Mouse (Mus musculus): ENCODE data around the gene Rnf145. TPM values are rescaled to one million over a fixed set of nuclear protein-coding genes. Genes with fewer than 3 reads are reported as not detected.

The Rnf145 gene
- polyA plus RNA-seq, 1 experiment = 56.2 TPM

DNA sequence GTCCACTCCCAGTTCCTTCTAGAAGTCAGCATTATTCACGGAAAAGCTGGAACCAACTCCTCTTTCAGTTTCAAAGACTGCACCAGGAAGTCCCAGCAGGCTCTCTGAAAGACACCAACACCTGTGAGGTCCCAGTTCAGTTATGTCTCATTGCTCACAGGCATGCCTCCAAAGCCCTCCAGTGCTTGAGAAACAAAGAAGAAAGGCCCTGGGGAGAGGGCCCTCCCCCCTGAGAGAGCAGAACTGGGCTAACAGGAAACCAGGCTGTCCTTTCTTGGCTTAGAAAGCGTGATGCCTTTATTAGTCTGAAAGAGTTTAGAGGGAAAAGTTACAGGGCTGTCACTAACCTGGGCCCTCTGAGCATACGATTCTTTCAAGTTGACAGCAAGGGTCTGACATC, 22.5 kb upstream of the Rnf145 start:
- no peaks in the 10 kb centered on the region for H3K36me3 ChIP-seq (ENCODE audit: control insufficient read depth, insufficient read depth, low read length, poor library complexity, severe bottlenecking)
- no peaks in the 10 kb centered on the region; the same call in 1 of the 2 replicates for H3K27me3 ChIP-seq (ENCODE audit: control insufficient read depth, insufficient read depth, low read length, poor library complexity, severe bottlenecking)
- H3K9me3 ChIP-seq (replicated peaks; ENCODE audit: control insufficient read depth, insufficient read depth, low read length, poor library complexity, severe bottlenecking) = no peaks in the 10 kb centered on the region
- TF ChIP-seq EP300 (IDR thresholded peaks at IDR 0.05; ENCODE audit: insufficient read depth, low read depth, low read length) = no peak
- TF ChIP-seq CTCF (IDR thresholded peaks at IDR 0.05; ENCODE audit: low read depth, low read length) = no peak
- no peak for TF ChIP-seq POLR2A (IDR thresholded peaks at IDR 0.05; ENCODE audit: insufficient read depth, low read length)
- no peak overlapping the region for H3K9ac ChIP-seq (ENCODE audit: low read depth, poor library complexity, severe bottlenecking)
- H3K27ac ChIP-seq (ENCODE audit: insufficient read depth, low read length) = no peak overlapping the region
- H3K4me3 ChIP-seq (ENCODE audit: low read depth, low read length) = no peak overlapping the region
- no peaks in the 10 kb centered on the region for H3K4me1 ChIP-seq (ENCODE audit: control insufficient read depth, insufficient read depth, low read length)

DNA sequence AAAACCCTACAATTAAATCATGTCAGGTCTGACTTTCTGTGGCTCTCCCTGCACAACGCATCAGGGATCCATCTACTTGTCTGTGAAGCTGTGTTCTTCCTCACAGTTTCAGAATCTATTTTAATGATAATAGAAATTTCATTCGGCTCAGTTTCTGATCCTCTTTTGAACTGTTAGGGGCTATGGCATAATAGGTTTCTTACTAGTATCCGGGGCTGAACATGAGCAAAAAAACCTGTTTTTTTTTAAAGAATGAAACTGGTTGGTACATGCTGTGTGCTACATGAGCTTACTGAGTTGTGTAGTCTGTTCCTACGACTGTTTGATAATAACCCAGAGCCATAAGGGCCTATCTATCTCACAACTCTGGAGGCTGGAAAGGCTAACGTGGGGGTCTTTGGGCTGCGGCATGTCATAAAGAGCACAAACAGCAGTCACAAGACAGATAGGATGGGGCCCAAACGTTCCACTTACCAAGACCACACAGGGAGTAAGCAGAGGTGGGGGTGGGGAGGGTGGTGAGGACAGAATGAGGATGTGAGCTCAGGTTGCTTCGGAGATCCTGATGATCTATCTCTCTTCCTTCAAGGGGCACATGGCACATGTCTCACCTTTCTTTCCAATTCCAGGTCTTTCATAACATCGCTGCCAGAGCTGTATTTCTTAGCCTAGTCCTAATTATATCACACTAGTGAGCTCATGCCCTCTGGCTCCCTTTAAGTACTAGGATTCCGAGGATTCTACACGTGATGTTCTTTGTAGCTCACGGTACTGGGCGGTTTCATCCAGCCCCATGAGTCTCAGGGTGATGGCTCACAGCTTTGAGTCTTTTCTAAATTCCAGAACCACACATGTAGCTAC, 20.1 kb upstream of the Rnf145 start:
- Histone ChIP-seq H3K4me3 (ENCODE audit: low read depth, low read length) (no peak overlapping the region), H3K4me1 (ENCODE audit: control insufficient read depth, insufficient read depth, low read length) (no peaks in the 10 kb centered on the region), H3K27ac (ENCODE audit: insufficient read depth, low read length) (no peak overlapping the region), H3K9me3 (replicated peaks; ENCODE audit: control insufficient read depth, insufficient read depth, low read length, poor library complexity, severe bottlenecking) (no peaks in the 10 kb centered on the region), H3K36me3 (ENCODE audit: control insufficient read depth, insufficient read depth, low read length, poor library complexity, severe bottlenecking) (no peaks in the 10 kb centered on the region), H3K27me3 (ENCODE audit: control insufficient read depth, insufficient read depth, low read length, poor library complexity, severe bottlenecking) (no peaks in the 10 kb centered on the region; the same call in 1 of the 2 replicates), H3K9ac (ENCODE audit: low read depth, poor library complexity, severe bottlenecking) (no peak overlapping the region)
- TF ChIP-seq POLR2A (IDR thresholded peaks at IDR 0.05; ENCODE audit: insufficient read depth, low read length) (no peak), CTCF (IDR thresholded peaks at IDR 0.05; ENCODE audit: low read depth, low read length) (no peak), EP300 (IDR thresholded peaks at IDR 0.05; ENCODE audit: insufficient read depth, low read depth, low read length) (no peak)

DNA sequence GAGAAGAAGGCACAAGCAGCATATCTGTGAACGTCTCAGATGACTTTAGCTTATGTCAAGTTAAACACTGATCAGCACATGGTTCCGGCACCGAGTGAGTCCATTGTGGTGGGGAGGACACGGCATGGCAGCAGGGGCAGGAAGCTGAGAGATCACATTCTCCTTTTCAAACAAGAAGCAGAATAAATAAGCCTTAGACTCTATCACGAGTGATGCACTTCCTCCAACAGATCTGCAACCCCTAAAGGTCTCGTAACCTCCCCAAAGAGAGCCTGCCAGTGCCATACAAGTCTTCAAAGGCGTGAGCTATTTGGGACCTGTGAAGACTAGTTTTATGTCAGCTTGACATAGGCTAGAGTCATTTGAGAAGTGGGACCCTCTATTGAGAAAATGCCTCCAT, 17.8 kb upstream of the Rnf145 start:
- H3K4me3 ChIP-seq (ENCODE audit: low read depth, low read length) = no peak overlapping the region
- no peaks in the 10 kb centered on the region for H3K4me1 ChIP-seq (ENCODE audit: control insufficient read depth, insufficient read depth, low read length)
- H3K36me3 ChIP-seq (ENCODE audit: control insufficient read depth, insufficient read depth, low read length, poor library complexity, severe bottlenecking) = no peaks in the 10 kb centered on the region
- no peak overlapping the region for H3K9ac ChIP-seq (ENCODE audit: low read depth, poor library complexity, severe bottlenecking)
- no peak overlapping the region for H3K27ac ChIP-seq (ENCODE audit: insufficient read depth, low read length)
- no peaks in the 10 kb centered on the region for H3K9me3 ChIP-seq (replicated peaks; ENCODE audit: control insufficient read depth, insufficient read depth, low read length, poor library complexity, severe bottlenecking)
- TF ChIP-seq EP300 (IDR thresholded peaks at IDR 0.05; ENCODE audit: insufficient read depth, low read depth, low read length) (no peak), POLR2A (IDR thresholded peaks at IDR 0.05; ENCODE audit: insufficient read depth, low read length) (no peak), CTCF (IDR thresholded peaks at IDR 0.05; ENCODE audit: low read depth, low read length) (no peak)
- no peaks in the 10 kb centered on the region; the same call in 1 of the 2 replicates for H3K27me3 ChIP-seq (ENCODE audit: control insufficient read depth, insufficient read depth, low read length, poor library complexity, severe bottlenecking)

DNA sequence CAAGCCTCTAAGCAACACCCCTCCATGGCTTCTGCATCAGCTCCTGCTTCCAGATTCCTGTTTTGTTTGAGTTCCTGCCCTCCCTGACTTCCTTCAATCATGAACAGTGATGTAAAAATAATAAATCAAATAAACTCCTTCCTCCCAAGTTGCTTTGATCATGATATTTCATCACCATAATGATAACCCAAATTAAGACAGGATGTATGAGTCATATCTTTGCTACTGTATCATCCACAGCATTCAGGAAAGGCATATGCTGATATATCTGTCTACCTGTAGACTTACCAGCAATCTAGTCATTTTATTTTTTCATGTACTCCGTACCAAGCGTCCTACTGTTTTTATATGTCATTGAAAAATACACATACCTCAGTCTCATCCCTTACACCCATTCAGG, 17.3 kb upstream of the Rnf145 start:
- H3K4me1 ChIP-seq (ENCODE audit: control insufficient read depth, insufficient read depth, low read length) = no peaks in the 10 kb centered on the region
- no peak overlapping the region for H3K4me3 ChIP-seq (ENCODE audit: low read depth, low read length)
- H3K9ac ChIP-seq (ENCODE audit: low read depth, poor library complexity, severe bottlenecking) = no peak overlapping the region
- no peaks in the 10 kb centered on the region for H3K27me3 ChIP-seq (ENCODE audit: control insufficient read depth, insufficient read depth, low read length, poor library complexity, severe bottlenecking)
- H3K27ac ChIP-seq (ENCODE audit: insufficient read depth, low read length) = no peak overlapping the region
- H3K36me3 ChIP-seq (ENCODE audit: control insufficient read depth, insufficient read depth, low read length, poor library complexity, severe bottlenecking) = no peaks in the 10 kb centered on the region
- TF ChIP-seq CTCF (IDR thresholded peaks at IDR 0.05; ENCODE audit: low read depth, low read length) = no peak
- TF ChIP-seq EP300 (IDR thresholded peaks at IDR 0.05; ENCODE audit: insufficient read depth, low read depth, low read length) = no peak
- no peak for TF ChIP-seq POLR2A (IDR thresholded peaks at IDR 0.05; ENCODE audit: insufficient read depth, low read length)
- no peaks in the 10 kb centered on the region for H3K9me3 ChIP-seq (replicated peaks; ENCODE audit: control insufficient read depth, insufficient read depth, low read length, poor library complexity, severe bottlenecking)

DNA sequence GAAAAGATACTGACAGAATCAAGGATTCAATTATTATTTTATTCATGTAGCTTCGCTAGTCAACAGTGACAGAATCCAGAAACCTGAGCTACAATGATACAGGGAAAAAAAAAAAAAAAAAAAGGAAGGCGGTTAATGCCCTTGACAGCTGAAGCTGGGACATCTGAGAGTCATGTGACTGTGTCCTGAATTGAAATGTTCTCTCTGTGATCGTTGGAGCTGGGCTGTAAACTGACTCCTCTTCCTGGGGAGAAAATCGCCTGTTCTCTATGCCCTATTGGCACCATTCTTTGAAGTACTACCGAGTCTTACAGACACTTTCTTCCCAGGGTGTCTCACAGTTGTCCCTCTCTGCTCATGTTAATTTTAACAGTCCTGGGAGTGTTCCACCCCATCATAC, 15.8 kb upstream of the Rnf145 start:
- TF ChIP-seq CTCF (IDR thresholded peaks at IDR 0.05; ENCODE audit: low read depth, low read length) (no peak), POLR2A (IDR thresholded peaks at IDR 0.05; ENCODE audit: insufficient read depth, low read length) (no peak), EP300 (IDR thresholded peaks at IDR 0.05; ENCODE audit: insufficient read depth, low read depth, low read length) (no peak)
- Histone ChIP-seq H3K27ac (ENCODE audit: insufficient read depth, low read length) (no peak overlapping the region), H3K9me3 (replicated peaks; ENCODE audit: control insufficient read depth, insufficient read depth, low read length, poor library complexity, severe bottlenecking) (no peaks in the 10 kb centered on the region), H3K4me3 (ENCODE audit: low read depth, low read length) (no peak overlapping the region), H3K36me3 (ENCODE audit: control insufficient read depth, insufficient read depth, low read length, poor library complexity, severe bottlenecking) (no peaks in the 10 kb centered on the region), H3K9ac (ENCODE audit: low read depth, poor library complexity, severe bottlenecking) (no peak overlapping the region), H3K27me3 (ENCODE audit: control insufficient read depth, insufficient read depth, low read length, poor library complexity, severe bottlenecking) (no peaks in the 10 kb centered on the region), H3K4me1 (ENCODE audit: control insufficient read depth, insufficient read depth, low read length) (no peaks in the 10 kb centered on the region)

DNA sequence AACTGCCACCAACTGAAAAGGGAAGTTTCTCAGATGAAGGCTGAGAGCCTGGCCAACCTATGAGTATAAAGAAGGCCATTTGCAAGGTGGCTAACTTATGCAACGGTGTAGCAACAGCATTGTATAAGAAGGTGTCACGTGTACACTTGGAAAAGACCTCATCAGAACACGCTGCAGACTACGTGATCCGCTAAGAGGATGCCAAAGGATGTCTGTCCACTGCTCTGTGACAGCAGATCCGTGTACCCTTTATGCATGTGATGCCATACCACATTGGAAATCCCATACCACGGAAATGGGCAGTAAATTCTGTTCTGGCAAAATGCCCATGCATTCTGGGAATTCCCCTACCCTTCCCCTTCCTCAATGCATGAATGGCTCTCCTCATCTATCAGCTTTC, 14.6 kb upstream of the Rnf145 start:
- Histone ChIP-seq H3K9ac (ENCODE audit: low read depth, poor library complexity, severe bottlenecking) (no peak overlapping the region), H3K36me3 (ENCODE audit: control insufficient read depth, insufficient read depth, low read length, poor library complexity, severe bottlenecking) (no peaks in the 10 kb centered on the region), H3K4me3 (ENCODE audit: low read depth, low read length) (no peak overlapping the region), H3K27ac (ENCODE audit: insufficient read depth, low read length) (no peak overlapping the region), H3K9me3 (replicated peaks; ENCODE audit: control insufficient read depth, insufficient read depth, low read length, poor library complexity, severe bottlenecking) (no peaks in the 10 kb centered on the region), H3K4me1 (ENCODE audit: control insufficient read depth, insufficient read depth, low read length) (no peaks in the 10 kb centered on the region), H3K27me3 (ENCODE audit: control insufficient read depth, insufficient read depth, low read length, poor library complexity, severe bottlenecking) (no peaks in the 10 kb centered on the region)
- TF ChIP-seq POLR2A (IDR thresholded peaks at IDR 0.05; ENCODE audit: insufficient read depth, low read length) (no peak), CTCF (IDR thresholded peaks at IDR 0.05; ENCODE audit: low read depth, low read length) (no peak), EP300 (IDR thresholded peaks at IDR 0.05; ENCODE audit: insufficient read depth, low read depth, low read length) (no peak)

Measured in ES-Bruce4 (cell line).